Mouse (Mus musculus) cerebellum, adult 2 months (tissue): ENCODE measurements around the gene Prrc2b. TPM values are rescaled to one million over a fixed set of nuclear protein-coding genes. Genes with fewer than 3 reads are reported as not detected.
A peak's percentile ranks its signal among the peaks of the same experiment; 100 is the strongest.

Experiments
- DNase-seq, 2 experiments: peaks; one replicate each; pipeline ENCODE4 v3.0.0; 2021
- H3K27ac ChIP-seq: fragments of 200-500 bp; 2 replicates; pipeline ENCODE4 v1.5.1; 2012; ENCODE audit warnings: low read length, control low read depth, inconsistent platforms; ENCODE audit not compliant: insufficient read depth
- H3K27me3 ChIP-seq: fragments of 200-500 bp; 2 replicates; pipeline ENCODE4 v1.6.1; 2012; ENCODE audit warnings: inconsistent platforms, mild to moderate bottlenecking, low read length, moderate library complexity; ENCODE audit not compliant: control insufficient read depth, insufficient read depth
- H3K4me1 ChIP-seq: fragments of 200-500 bp; 2 replicates; pipeline ENCODE4 v1.6.1; 2011; ENCODE audit warnings: low read length; ENCODE audit not compliant: control insufficient read depth, insufficient read depth
- H3K4me3 ChIP-seq: fragments of 200-500 bp; replicated peaks from 2 replicates; pipeline ENCODE3; 2011; ENCODE audit warnings: mild to moderate bottlenecking, low read depth, low read length, control low read depth; ENCODE audit not compliant: insufficient read depth
- CTCF ChIP-seq: fragments of 200-500 bp; IDR thresholded peaks from 2 replicates; pipeline ENCODE4 v1.5.1; 2011; ENCODE audit warnings: low read depth, mild to moderate bottlenecking, control low read depth, low read length, moderate library complexity, borderline replicate concordance; ENCODE audit not compliant: insufficient read depth
- POLR2A ChIP-seq: fragments of 200-500 bp; IDR thresholded peaks from 2 replicates; pipeline ENCODE4 v1.6.1; 2011; ENCODE audit warnings: low read length, control low read depth, borderline replicate concordance; ENCODE audit not compliant: insufficient read depth
- WGBS: fragments of 180-500 bp; shearing (Covaris S2); methylation state at CpG from one replicate; pipeline ENCODE4 v1.1.7; 2018; 5-methylcytosine and 5-hydroxymethylcytosine counted together
- polyA plus RNA-seq: library from polyadenylated mRNA; depleted of rRNA; stranded (reverse); fragments of >200 nt; gene quantifications from 2 replicates; pipeline ENCODE4 v1.2.3, GENCODE M21; 2012; rRNA removed

Prrc2b gene
- 88.9 and 95.6 TPM in 2 replicates for polyA plus RNA-seq

- TF ChIP-seq POLR2A (peak; percentile 47), CTCF (no peak)
- under 1% methylated on average over 82 of the region's 117 CpGs for WGBS
- H3K27me3 ChIP-seq, result no peaks in the 10 kb centered on the region
- H3K4me3 ChIP-seq, result peak within 1 kb of the TSS; percentile 84
- H3K4me1 ChIP-seq, result peaks cover 13% of the 10 kb centered on the region
- DNase-seq, result peak; percentile 75 to 77
- H3K27ac ChIP-seq, result peak within 1 kb of the TSS; percentile 95
Observed at GRCm38 (mm10) chr2:32150924-32151659, at the start of gene Prrc2b. TSS of gene Prrc2b (plus strand) at chr2:32151082.

- no peaks in the 10 kb centered on the region for H3K27me3 ChIP-seq
- 55% methylated on average over 5 of the region's 5 CpGs for WGBS
Observed at GRCm38 (mm10) chr2:32102944-32103343, 47.9 kb upstream of the Prrc2b start.

GRCm38 (mm10) chr2:32103557-32103956 lies 47.3 kb upstream of the Prrc2b start:
- Histone ChIP-seq H3K27ac (no peak overlapping the region), H3K4me3 (no peak overlapping the region), H3K27me3 (no peaks in the 10 kb centered on the region), H3K4me1 (peaks cover 12% of the 10 kb centered on the region)
- 74% methylated on average over 7 of the region's 7 CpGs for WGBS
- TF ChIP-seq CTCF (no peak), POLR2A (no peak)
- DNase-seq, result no peak

More at GRCm38 (mm10) chr2:32102944-32103343, 47.9 kb upstream of the Prrc2b start:
- H3K27ac ChIP-seq, result no peak overlapping the region
- no peak for DNase-seq
- peaks cover 15% of the 10 kb centered on the region for H3K4me1 ChIP-seq
- no peak overlapping the region for H3K4me3 ChIP-seq
- no peak for TF ChIP-seq CTCF
- TF ChIP-seq POLR2A, result no peak

GRCm38 (mm10) chr2:32104122-32104521 lies 46.8 kb upstream of the Prrc2b start:
- DNase-seq, result no peak
- H3K27me3 ChIP-seq, result no peaks in the 10 kb centered on the region
- H3K27ac ChIP-seq, result no peak overlapping the region
- 41% methylated on average over 7 of the region's 7 CpGs for WGBS
- peaks cover 12% of the 10 kb centered on the region for H3K4me1 ChIP-seq
- TF ChIP-seq POLR2A (no peak), CTCF (no peak)
- H3K4me3 ChIP-seq, result no peak overlapping the region

GRCm38 (mm10) chr2:32105117-32105913 lies 45.6 kb upstream of the Prrc2b start:
- Histone ChIP-seq H3K4me3 (no peak overlapping the region), H3K27ac (no peak overlapping the region; the same call in 1 of the 2 replicates), H3K27me3 (no peaks in the 10 kb centered on the region), H3K4me1 (peaks cover 12% of the 10 kb centered on the region)
- TF ChIP-seq CTCF (no peak), POLR2A (no peak)
- WGBS, result 39% methylated on average over 16 of the region's 16 CpGs
- DNase-seq, result peak in 1 of 2 experiments; percentile 31

- H3K4me3 ChIP-seq, result no peak overlapping the region
- TF ChIP-seq CTCF, result no peak
- no peak for TF ChIP-seq POLR2A
- H3K27me3 ChIP-seq, result no peaks in the 10 kb centered on the region
- no peak overlapping the region for H3K27ac ChIP-seq
- WGBS, result 89% methylated on average over 7 of the region's 7 CpGs
- DNase-seq, result no peak
- peaks cover 12% of the 10 kb centered on the region for H3K4me1 ChIP-seq
Observed at GRCm38 (mm10) chr2:32105930-32106329, 45.0 kb upstream of the Prrc2b start.

GRCm38 (mm10) chr2:32111268-32111667 lies 39.6 kb upstream of the Prrc2b start:
- DNase-seq, result no peak
- TF ChIP-seq POLR2A, result no peak
- Histone ChIP-seq H3K4me1 (no peaks in the 10 kb centered on the region; the same call in 1 of the 2 replicates), H3K4me3 (no peak overlapping the region), H3K27ac (no peak overlapping the region), H3K27me3 (no peaks in the 10 kb centered on the region)
- 82% methylated on average over 1 of the region's 1 CpGs for WGBS
